ENCODE assay signal across 3 mouse cellular contexts in the genomic region with DNA sequence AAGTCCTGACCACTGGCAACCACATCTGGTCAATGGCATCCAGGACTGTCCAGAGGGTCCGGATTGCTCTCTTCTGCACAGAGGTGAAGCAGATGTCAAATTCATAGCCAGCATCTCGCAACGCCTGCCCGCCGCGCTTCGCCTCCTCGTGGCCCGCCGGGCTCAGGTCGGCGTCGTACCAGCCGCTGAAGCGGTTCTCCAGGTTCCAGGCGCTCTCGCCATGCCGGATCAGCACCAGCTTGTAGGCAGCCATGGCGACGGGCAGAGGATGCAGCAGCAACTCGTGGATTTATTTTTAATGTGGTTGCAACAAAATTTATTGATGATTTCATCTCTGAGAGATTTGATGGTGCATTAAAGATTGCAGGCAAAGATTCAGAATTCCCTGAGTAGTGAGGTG.
ATAC-seq lines count a peak whose summit lies in the region.

No protein-coding gene starts in this region.

- ATAC-seq in erythroblast, adult 5-6 weeks (replicated peaks; ENCODE audit: low FRiP score, poor library complexity, severe bottlenecking) = peak; percentile 67; the same call in 1 of the 2 replicates
- ATAC-seq in erythroid progenitor cell, adult 5-6 weeks (replicated peaks; ENCODE audit: low FRiP score, poor library complexity, severe bottlenecking) = peak; percentile 67; the same call in 1 of the 2 replicates
- ATAC-seq in megakaryocyte, adult 5-6 weeks (ENCODE audit: poor library complexity, severe bottlenecking) = peak; percentile 54
